Mouse (Mus musculus) skeletal muscle tissue, adult 2 months (tissue): ENCODE results near the gene Rab25.

Source experiments
- DNase-seq: peaks from one replicate; pipeline ENCODE4 v3.0.0-alpha.2; 2012; ENCODE audit warnings: low read depth, low spot score

Gene Rab25

GRCm38 (mm10) chr3:88503881-88504746, 44.0 kb downstream of the Rab25 start:
- no peak for DNase-seq

- no peak for DNase-seq
Observed at GRCm38 (mm10) chr3:88503505-88503863, 44.6 kb downstream of the Rab25 start.

GRCm38 (mm10) chr3:88502641-88503504, 45.2 kb downstream of the Rab25 start:
- peak; percentile 95 for DNase-seq

- DNase-seq, result no peak
Observed at GRCm38 (mm10) chr3:88502031-88502571, 46.0 kb downstream of the Rab25 start.

GRCm38 (mm10) chr3:88501366-88502030, 46.6 kb downstream of the Rab25 start:
- no peak for DNase-seq

- DNase-seq, result no peak
Observed at GRCm38 (mm10) chr3:88500655-88501365, 47.3 kb downstream of the Rab25 start.

- no peak for DNase-seq
Observed at GRCm38 (mm10) chr3:88500087-88500486, 48.0 kb downstream of the Rab25 start.

GRCm38 (mm10) chr3:88499580-88499979, 48.5 kb downstream of the Rab25 start:
- DNase-seq, result no peak

- no peak for DNase-seq
Observed at GRCm38 (mm10) chr3:88495741-88496415, 52.2 kb downstream of the Rab25 start.

- DNase-seq, result peak; percentile 93
Observed at GRCm38 (mm10) chr3:88494836-88495628, 53.1 kb downstream of the Rab25 start.

- no peak for DNase-seq
Observed at GRCm38 (mm10) chr3:88493706-88494582, 54.2 kb downstream of the Rab25 start.
